Mouse (Mus musculus) left cerebral cortex, adult 18-20 months (tissue): ENCODE results near the gene Fyco1. TPM values are rescaled to one million over a fixed set of nuclear protein-coding genes. Genes with fewer than 3 reads are reported as not detected.
"Not testable (repeated sequence)": the region's sequence is repeated elsewhere in the genome, so short reads cannot be mapped to it uniquely, and the experiment has no call there.

Experiments
- DNase-seq, 2 experiments: peaks; one replicate each; pipeline ENCODE4 v3.0.0; 2021 to 2022; ENCODE audit warnings: low spot score in 2 of 2, mixed read lengths in 1 of 2
- total RNA-seq, 2 experiments: library from RNA; stranded (reverse); gene quantifications; 2 replicates each; pipeline ENCODE4 v1.2.3; 2021

Gene Fyco1
- total RNA-seq, 2 experiments from 2014 or later = 25.7 to 25.8 TPM

DNA sequence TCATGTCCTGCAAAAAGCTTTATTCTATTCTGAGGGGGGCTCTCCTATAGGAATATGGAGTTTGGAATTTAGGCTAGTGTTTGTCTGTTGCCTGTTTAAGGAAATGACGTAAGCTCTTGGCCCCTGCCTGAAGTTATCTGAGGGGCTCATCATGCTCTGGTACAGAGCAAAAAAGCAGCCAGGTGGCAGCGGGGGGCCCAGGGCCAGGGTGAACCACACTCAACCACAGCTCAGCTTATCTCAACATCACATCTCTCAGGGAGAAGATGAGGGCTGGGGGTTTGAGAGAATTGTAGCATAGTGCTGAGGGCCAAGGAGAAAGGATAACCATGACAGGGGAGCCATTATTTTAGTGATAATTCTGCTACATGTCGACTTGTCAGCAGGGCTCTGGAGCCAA, 94.9 kb downstream of the Fyco1 start:
- no peak for DNase-seq

- no peak for DNase-seq
Observed at GRCm38 (mm10) chr9:123754333-123754732, 97.4 kb downstream of the Fyco1 start.

DNA sequence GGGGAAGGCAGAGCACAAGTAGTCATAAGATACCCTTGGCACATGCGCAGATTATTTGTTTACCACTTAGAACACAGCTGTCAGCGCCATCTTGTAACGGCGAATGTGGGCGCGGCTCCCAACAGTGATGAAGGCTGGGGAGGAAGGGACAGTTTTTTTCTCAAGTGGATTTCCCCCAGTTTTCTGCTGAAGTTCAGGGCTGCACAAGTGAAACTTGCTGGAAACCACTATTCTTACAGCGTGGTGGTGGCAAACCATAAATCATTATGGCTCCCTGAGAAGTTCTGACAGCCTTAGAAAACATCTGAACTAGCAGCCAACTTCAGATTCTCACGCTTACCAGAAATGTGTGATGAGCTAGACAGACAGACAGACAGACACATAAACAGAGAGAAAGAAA, 102.0 kb downstream of the Fyco1 start:
- not testable (repeated sequence) for DNase-seq

DNA sequence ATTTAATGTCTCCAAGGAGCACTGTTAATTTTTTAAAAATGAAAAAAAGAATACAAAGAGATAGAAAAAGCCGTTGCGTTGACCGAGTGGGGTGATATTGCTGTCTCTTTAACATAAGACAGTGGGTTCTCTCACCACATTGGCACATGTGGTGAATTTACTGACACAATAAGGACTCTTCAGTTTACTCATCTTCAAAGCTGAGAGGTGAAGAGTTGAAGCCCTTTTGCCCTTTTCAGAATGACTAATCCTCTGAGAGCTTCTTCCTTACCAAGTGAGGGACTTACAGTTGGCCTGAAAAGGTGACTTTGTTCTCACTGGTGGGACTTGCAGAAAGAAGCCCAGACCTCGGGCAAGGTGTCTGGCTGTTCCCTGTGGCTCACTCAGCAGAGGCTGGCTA, 110.9 kb downstream of the Fyco1 start:
- no peak for DNase-seq

Other genes with a start within 250 kb of the Fyco1 start
- under 1 TPM; 0.52 to 0.53 TPM for gene Slc6a20b, start 219.3 kb downstream of the Fyco1 start, total RNA-seq
- gene Ccr9, start 173.5 kb downstream of the Fyco1 start, total RNA-seq = under 1 TPM; 0.16 to 0.33 TPM
- 10 to 100 TPM; 25.2 to 28.1 TPM for gene Slc6a20a, start 173.0 kb downstream of the Fyco1 start, total RNA-seq
- gene Lztfl1, start 134.2 kb downstream of the Fyco1 start, total RNA-seq = 10 to 100 TPM; 65.2 to 74.3 TPM
- not detected for gene Cxcr6, start 45.4 kb downstream of the Fyco1 start, total RNA-seq
- not detected for gene Xcr1, start 10.1 kb upstream of the Fyco1 start, total RNA-seq
- not detected for gene Ccr1, start 116.8 kb upstream of the Fyco1 start, total RNA-seq
- gene Ccr1l1, start 126.5 kb upstream of the Fyco1 start, total RNA-seq = not detected
- not detected for gene Ccr3, start 170.1 kb upstream of the Fyco1 start, total RNA-seq